Mouse (Mus musculus) embryonic fibroblast, embryonic 13.5 days (primary cell): ENCODE data around the gene Lsm10.

Experiments
- CTCF ChIP-seq: IDR thresholded peaks from 2 replicates; pipeline ENCODE4 v1.5.1; 2011; ENCODE audit warnings: mild to moderate bottlenecking, control low read depth, low read length, moderate library complexity, borderline replicate concordance; ENCODE audit not compliant: insufficient read depth
- POLR2A ChIP-seq: IDR thresholded peaks from 2 replicates; pipeline ENCODE4 v1.6.1; 2011; ENCODE audit warnings: low read depth, mild to moderate bottlenecking, control low read depth, low read length, moderate library complexity

DNA sequence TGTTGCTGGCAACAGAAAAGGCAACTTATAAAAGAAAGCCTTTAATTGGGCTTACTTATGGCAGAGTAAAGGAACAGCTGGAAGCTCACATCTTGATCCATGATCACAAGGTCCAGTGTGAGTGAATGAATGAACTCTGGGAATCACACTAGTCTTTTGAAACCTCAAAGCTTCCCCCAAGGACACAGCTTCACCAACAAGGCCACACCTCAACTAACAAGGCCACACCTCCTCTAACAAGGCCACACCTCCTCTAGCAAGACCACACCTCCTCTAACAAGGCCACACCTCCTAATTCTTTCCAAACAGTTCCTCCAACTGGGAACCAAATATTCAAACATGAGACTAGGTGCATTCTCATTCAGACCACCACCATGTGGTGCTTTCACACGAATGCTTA lies 14.8 kb upstream of the Lsm10 start:
- TF ChIP-seq POLR2A (no peak), CTCF (no peak)
